Mouse (Mus musculus) embryonic facial prominence, embryonic 12.5 days (tissue): ENCODE results near the gene Rapgef6. TPM values are rescaled to one million over a fixed set of nuclear protein-coding genes. Genes with fewer than 3 reads are reported as not detected.

ENCODE experiments used
- ATAC-seq: fragments of 200-750 bp; cut with Nextera tagmentation; 2 replicates; pipeline ENCODE4 v1.8.0; 2017; ENCODE audit not compliant: insufficient number of reproducible peaks, insufficient read depth, low FRiP score, low TSS enrichment
- H3K27ac ChIP-seq: fragments of 300-500 bp; sonication (generic); 2 replicates; pipeline ENCODE4 v1.5.1; 2016; ENCODE audit warnings: mild to moderate bottlenecking
- H3K27me3 ChIP-seq: fragments of 300-500 bp; sonication (generic); 2 replicates; pipeline ENCODE4 v1.6.1; 2016; ENCODE audit warnings: mild to moderate bottlenecking, moderate library complexity
- H3K36me3 ChIP-seq: fragments of 300-500 bp; sonication (generic); 2 replicates; pipeline ENCODE4 v1.6.1; 2016; ENCODE audit warnings: mild to moderate bottlenecking
- H3K4me1 ChIP-seq: fragments of 300-500 bp; sonication (generic); 2 replicates; pipeline ENCODE4 v1.6.1; 2016
- H3K4me2 ChIP-seq: fragments of 300-500 bp; sonication (generic); replicated peaks from 2 replicates; pipeline ENCODE4 v1.6.1; 2016; ENCODE audit warnings: mild to moderate bottlenecking, moderate library complexity
- H3K4me3 ChIP-seq: fragments of 300-500 bp; sonication (generic); 2 replicates; pipeline ENCODE4 v1.5.1; 2016; ENCODE audit warnings: mild to moderate bottlenecking
- H3K9ac ChIP-seq: fragments of 300-500 bp; sonication (generic); 2 replicates; pipeline ENCODE4 v1.6.1; 2016; ENCODE audit warnings: mild to moderate bottlenecking, moderate library complexity
- H3K9me3 ChIP-seq: fragments of 300-500 bp; sonication (generic); 2 replicates; pipeline ENCODE4 v1.6.1; 2016; ENCODE audit warnings: mild to moderate bottlenecking, moderate library complexity
- WGBS: fragments of 180-500 bp; shearing (Covaris S2); methylation state at CpG from one replicate; pipeline ENCODE4 v1.1.7; 2016; 5-methylcytosine and 5-hydroxymethylcytosine counted together
- polyA plus RNA-seq: library from polyadenylated mRNA; unstranded; fragments of >200 nt; fragmentation: Nextera tagmentation; extraction: Ambion mirVana; gene quantifications from 2 replicates; pipeline ENCODE4 v1.2.1, GENCODE M21; 2016

Gene Rapgef6
- polyA plus RNA-seq, 1 experiment from 2014 or later, result 35.0 TPM

DNA sequence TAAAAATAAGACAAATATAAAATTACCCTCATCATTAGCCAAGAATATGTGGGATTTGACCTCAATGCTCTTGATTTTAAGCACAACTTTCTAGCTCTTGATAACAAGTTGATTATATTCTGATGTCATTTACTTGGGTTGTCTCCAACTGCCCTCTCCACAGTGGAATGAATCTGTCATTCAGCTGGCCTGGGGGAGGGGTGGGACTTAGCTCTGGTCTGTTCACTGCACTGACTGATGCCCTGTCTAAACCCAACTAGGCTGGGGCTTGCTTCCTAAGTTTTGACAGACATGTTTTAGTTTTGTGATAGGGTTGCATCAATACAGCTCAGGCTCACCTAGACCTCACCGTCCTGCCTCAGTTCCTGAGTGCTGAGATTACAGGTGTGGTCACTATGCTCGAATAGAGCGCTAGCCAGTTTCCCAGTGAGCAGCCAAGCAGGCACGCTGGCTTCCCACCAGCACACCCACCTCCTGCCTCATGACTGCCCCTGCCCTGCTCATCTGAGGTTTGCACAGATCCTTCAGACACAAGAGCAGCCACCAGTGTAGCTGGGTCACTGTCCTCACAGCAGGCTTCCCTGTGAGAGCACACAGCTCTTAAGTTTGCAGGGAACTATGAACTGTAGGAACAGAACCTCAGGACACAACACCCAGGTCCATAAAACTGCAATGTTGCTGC is 201.8 kb downstream of the Rapgef6 start:
- Histone ChIP-seq H3K27ac (no peak overlapping the region), H3K9me3 (no peaks in the 10 kb centered on the region), H3K36me3 (peaks cover 63% of the 10 kb centered on the region), H3K27me3 (no peaks in the 10 kb centered on the region), H3K4me2 (no peak overlapping the region), H3K4me1 (no peaks in the 10 kb centered on the region), H3K9ac (no peak overlapping the region), H3K4me3 (no peak overlapping the region)
- WGBS, result 91% methylated on average over 4 of the region's 4 CpGs
- no peak for ATAC-seq

DNA sequence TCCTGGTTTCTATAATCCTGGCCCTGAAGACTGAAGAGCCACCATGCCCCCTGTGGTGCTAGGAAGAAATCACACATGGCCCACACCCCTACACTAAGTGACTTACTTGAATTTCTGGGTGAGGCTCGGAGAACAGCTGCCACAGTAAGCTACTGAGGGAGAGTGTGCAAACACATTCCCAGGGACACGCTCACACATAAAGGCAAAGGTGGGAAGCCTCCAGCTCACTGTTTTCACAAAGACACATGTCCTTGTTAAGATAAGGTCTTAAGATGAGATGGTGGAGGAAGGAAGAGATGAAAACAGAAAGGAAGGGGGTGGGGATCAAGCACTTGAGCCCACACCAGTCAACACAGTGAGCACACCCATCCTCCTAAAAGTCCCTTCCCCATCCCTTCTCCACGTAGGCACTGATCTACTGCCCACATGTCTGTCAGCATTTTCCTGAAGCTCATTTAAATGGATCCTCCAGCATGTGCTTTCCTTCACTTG is 204.0 kb downstream of the Rapgef6 start:
- Histone ChIP-seq H3K27me3 (no peaks in the 10 kb centered on the region), H3K27ac (no peak overlapping the region), H3K4me1 (no peaks in the 10 kb centered on the region), H3K9ac (no peak overlapping the region), H3K36me3 (peaks cover 45% of the 10 kb centered on the region), H3K4me2 (no peak overlapping the region), H3K4me3 (no peak overlapping the region), H3K9me3 (no peaks in the 10 kb centered on the region)
- 88% methylated on average over 3 of the region's 3 CpGs for WGBS
- no peak for ATAC-seq

DNA sequence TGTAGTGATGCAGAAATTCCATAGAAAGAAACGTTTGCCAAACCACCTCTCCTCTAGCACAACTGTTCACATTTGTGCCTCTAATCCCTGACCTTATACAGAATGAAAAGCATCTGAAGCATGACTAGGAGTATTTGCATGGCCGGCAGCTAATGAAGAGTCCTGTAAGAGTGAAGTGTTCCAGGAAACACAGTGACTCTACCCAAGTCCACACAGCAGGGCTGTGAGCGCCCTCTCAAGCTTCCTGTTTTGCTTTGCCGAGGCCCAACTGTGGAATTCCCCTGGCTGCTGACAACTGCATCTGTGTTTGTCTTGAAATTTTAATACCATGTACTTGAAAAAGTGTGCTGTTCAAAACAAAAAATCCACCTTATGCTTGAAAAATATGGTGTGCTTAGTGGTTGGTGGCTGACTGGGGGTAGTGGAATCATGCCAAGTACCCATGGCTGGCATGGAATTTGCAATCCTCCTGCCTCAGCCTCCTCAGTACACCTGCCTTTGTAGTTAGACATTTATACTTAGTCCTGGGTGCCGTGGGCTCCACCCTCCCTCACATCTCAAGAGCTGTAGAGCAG is 204.8 kb downstream of the Rapgef6 start:
- H3K36me3 ChIP-seq, result peaks cover 38% of the 10 kb centered on the region
- no peak overlapping the region for H3K4me3 ChIP-seq
- no peak for ATAC-seq

DNA sequence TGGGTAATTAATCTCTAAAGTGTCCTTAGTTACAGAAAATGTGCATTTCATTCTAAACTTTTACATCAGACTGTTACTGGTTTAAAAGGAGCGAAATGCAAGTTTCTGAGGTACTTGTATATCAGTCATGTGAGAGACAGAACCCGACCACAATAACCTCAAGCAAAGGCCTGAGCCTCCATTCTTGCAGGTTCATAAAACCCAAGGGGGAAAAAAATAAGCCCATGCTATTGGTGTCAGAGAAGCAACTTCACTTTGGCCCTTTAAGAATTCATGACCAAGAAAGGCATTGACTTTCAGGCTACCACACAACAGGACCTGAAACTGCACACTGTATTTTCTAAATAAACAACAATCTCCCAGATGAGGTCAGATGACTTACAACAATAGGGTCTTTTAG is 205.7 kb downstream of the Rapgef6 start:
- H3K4me2 ChIP-seq, result no peak overlapping the region

More for the DNA sequence above, 204.8 kb downstream of the Rapgef6 start:
- Histone ChIP-seq H3K4me1 (no peaks in the 10 kb centered on the region), H3K9ac (no peak overlapping the region), H3K4me2 (no peak overlapping the region), H3K27me3 (no peaks in the 10 kb centered on the region), H3K9me3 (no peaks in the 10 kb centered on the region), H3K27ac (no peak overlapping the region)
- WGBS, result 74% methylated on average over 5 of the region's 5 CpGs

DNA sequence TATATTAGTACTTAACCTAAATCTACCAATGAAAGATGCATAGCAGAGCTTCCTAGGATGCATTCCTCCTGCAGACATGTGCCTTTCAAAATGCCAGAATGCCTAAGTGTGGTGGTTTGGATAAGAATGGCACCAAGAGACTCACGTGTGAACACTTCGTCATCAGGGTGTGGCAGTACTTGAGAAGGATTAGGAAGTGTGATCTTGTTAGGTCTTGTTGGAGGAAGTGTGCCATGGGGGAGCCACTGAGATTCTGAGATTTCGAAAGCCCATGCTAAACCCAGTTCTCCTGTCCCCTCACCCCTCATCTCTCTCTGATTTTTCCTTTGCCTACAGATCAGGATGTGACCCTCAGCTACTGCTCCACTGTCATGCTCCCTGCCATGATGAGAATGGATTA is 206.7 kb downstream of the Rapgef6 start:
- Histone ChIP-seq H3K27me3 (no peaks in the 10 kb centered on the region), H3K4me1 (no peaks in the 10 kb centered on the region), H3K27ac (no peak overlapping the region), H3K9me3 (no peaks in the 10 kb centered on the region), H3K4me3 (no peak overlapping the region), H3K36me3 (peaks cover 28% of the 10 kb centered on the region), H3K9ac (no peak overlapping the region), H3K4me2 (no peak overlapping the region)
- no peak for ATAC-seq
- WGBS, result 92% methylated on average over 3 of the region's 3 CpGs

More for the DNA sequence above, 205.7 kb downstream of the Rapgef6 start:
- H3K4me1 ChIP-seq, result no peaks in the 10 kb centered on the region
- no peak overlapping the region for H3K27ac ChIP-seq
- no peak overlapping the region for H3K4me3 ChIP-seq
- no peaks in the 10 kb centered on the region for H3K9me3 ChIP-seq
- H3K36me3 ChIP-seq, result peaks cover 29% of the 10 kb centered on the region
- H3K27me3 ChIP-seq, result no peaks in the 10 kb centered on the region
- no peak overlapping the region for H3K9ac ChIP-seq
- ATAC-seq, result no peak
- 89% methylated on average over 2 of the region's 2 CpGs for WGBS

DNA sequence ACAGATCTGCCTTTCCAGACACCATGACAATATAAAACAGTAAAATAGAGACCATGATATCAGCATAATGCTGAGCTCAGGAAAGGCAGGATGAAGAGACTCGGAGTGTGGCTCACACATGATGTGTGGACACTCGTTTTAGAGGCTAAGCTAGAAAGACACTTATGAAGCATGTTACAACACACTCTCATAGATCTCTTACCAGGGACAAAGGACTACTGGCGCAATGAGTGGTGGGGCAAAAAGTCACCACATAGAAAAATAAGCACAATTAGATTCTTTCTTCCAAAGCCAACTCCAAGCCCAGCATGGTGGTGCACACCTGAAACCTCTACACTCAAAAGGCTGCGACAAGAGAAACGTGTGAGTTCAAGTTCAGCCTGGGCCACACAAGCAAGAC is 208.3 kb downstream of the Rapgef6 start:
- no peak overlapping the region for H3K4me2 ChIP-seq
- no peaks in the 10 kb centered on the region for H3K4me1 ChIP-seq
- H3K4me3 ChIP-seq, result no peak overlapping the region
- H3K9me3 ChIP-seq, result no peaks in the 10 kb centered on the region
- H3K27me3 ChIP-seq, result no peaks in the 10 kb centered on the region
- WGBS, result 88% methylated on average over 5 of the region's 5 CpGs
- ATAC-seq, result no peak
- H3K27ac ChIP-seq, result no peak overlapping the region
- peaks cover 29% of the 10 kb centered on the region for H3K36me3 ChIP-seq
- no peak overlapping the region for H3K9ac ChIP-seq

DNA sequence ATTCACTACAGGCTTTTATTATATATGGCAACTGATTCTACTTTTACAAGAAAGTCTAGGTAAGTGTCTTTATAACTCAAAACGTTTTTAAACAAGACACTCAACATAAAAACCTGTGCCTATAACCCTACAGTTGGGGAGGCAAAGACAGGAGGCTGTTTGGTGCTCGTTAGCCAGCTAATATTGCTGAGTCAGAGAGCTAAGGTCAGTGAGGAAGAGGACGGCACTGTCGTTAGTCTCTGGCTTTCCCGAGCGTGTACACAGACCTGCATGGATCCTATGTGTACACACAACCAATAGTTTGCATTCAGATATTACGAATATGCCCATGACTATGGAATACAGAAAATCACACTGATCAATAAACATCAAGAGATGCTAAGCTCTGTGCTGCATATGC is 208.7 kb downstream of the Rapgef6 start:
- Histone ChIP-seq H3K4me2 (no peak overlapping the region), H3K9ac (no peak overlapping the region), H3K4me1 (no peaks in the 10 kb centered on the region), H3K9me3 (no peaks in the 10 kb centered on the region), H3K27me3 (no peaks in the 10 kb centered on the region), H3K4me3 (no peak overlapping the region), H3K36me3 (peaks cover 28% of the 10 kb centered on the region), H3K27ac (no peak overlapping the region)
- ATAC-seq, result no peak
- 87% methylated on average over 7 of the region's 7 CpGs for WGBS

DNA sequence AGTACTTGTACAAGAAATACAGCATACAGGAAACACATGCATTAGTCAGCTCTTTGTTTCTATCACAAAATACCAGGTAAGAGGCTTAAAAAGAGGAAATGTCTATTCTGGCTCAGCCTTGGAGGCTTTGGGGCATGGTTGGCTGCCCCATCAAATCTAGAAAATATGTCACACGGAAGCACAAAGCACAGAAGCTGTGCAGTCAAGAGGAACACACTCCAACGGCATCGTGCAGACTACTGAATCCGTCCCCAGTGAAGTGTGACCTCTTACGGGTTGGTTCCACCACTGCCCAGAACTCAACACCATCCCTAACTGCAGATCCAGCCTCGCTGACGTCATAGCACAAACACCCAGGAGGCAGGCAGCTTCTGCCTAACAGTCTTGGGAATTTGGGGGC is 210.9 kb downstream of the Rapgef6 start:
- Histone ChIP-seq H3K4me2 (no peak overlapping the region), H3K36me3 (peaks cover 19% of the 10 kb centered on the region), H3K4me3 (no peak overlapping the region), H3K9me3 (no peaks in the 10 kb centered on the region), H3K27me3 (no peaks in the 10 kb centered on the region), H3K27ac (no peak overlapping the region), H3K9ac (no peak overlapping the region), H3K4me1 (no peaks in the 10 kb centered on the region)
- 80% methylated on average over 7 of the region's 7 CpGs for WGBS
- ATAC-seq, result no peak

DNA sequence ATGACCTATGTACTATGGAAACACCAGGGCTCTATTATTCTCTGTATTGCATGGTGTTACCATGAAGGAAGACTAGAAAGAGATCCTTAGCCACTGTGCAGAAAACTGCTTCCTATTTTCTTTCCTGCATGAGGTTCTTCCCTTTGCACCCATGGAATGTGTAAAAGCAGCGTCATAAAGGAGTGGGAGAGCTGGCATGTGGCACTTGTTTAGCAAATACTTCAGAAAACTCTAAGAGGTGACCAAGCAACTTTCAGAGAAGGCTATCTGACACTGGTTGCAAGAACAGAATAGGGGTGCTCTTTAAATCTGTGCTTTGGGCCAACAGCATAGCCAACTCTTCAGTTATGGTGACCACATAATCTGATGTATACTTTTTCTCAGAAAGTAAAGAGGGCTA is 212.5 kb downstream of the Rapgef6 start:
- Histone ChIP-seq H3K9ac (no peak overlapping the region), H3K36me3 (peaks cover 30% of the 10 kb centered on the region), H3K27ac (no peak overlapping the region), H3K4me2 (no peak overlapping the region), H3K9me3 (no peaks in the 10 kb centered on the region), H3K27me3 (no peaks in the 10 kb centered on the region), H3K4me3 (no peak overlapping the region), H3K4me1 (no peaks in the 10 kb centered on the region)
- WGBS, result 85% methylated on average over 1 of the region's 1 CpGs
- no peak for ATAC-seq

DNA sequence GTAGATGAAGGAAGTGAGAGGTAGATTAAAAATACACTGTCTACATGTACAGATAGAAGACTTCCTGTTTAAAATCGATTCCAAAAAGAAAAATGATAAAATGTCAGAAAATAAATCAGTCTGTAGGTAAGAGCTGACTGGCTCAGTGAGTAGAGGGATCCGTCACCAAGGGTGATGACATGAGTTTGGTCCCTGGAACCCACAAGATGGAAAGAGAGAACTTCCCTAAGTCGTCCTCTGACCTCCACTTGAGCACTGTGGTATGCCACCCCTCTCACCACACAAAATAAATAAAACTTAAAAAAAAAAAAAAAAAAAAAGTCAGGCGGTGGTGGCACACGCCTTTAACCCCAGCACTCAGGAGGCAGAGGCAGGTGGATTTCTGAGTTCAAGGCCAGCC is 214.3 kb downstream of the Rapgef6 start:
- H3K4me3 ChIP-seq, result no peak overlapping the region
- H3K27ac ChIP-seq, result no peak overlapping the region
- WGBS, result 94% methylated on average over 4 of the region's 5 CpGs
- H3K4me1 ChIP-seq, result no peaks in the 10 kb centered on the region
- no peaks in the 10 kb centered on the region for H3K27me3 ChIP-seq
- H3K9ac ChIP-seq, result no peak overlapping the region
- peaks cover 38% of the 10 kb centered on the region for H3K36me3 ChIP-seq
- no peak overlapping the region for H3K4me2 ChIP-seq
- H3K9me3 ChIP-seq, result no peaks in the 10 kb centered on the region
- ATAC-seq, result no peak

DNA sequence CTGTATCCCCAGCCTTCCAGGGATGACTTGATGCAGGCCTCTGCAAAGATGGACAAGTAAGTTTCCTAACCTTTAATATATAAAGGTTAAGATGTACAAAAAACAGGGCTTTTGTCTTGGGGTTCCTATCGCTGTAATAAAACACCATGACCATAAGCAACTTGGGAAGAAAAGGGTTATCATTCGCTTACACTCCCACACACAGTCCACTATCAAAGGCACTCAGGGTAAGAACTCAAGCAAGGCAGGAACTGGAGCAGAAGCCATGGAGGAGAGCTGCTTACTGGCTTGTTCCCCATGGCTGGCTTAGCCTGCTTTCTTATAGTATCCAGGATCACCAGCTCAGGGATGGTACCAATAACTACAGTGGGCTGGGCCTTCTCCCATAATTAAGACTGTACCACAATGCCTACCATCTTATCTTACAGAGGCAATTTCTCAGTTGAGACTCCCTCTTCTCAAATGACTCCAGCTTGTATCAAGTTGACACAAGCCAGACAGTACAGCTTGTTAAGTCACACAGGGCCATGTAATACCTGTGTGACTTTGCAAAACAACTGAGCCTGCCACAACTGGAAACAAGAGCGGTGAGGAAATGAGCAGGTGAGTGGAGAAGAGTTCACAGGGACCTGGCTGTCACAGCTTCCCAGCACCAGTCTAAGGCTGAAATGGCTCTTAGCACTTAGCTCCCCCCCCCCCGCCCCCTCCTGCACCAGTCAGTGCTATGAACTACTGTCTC is 216.5 kb downstream of the Rapgef6 start:
- H3K36me3 ChIP-seq, result peaks cover 36% of the 10 kb centered on the region
- no peaks in the 10 kb centered on the region for H3K9me3 ChIP-seq
- WGBS, result 87% methylated on average over 4 of the region's 4 CpGs
- H3K27me3 ChIP-seq, result no peaks in the 10 kb centered on the region
- H3K27ac ChIP-seq, result no peak overlapping the region
- no peak for ATAC-seq
- no peak overlapping the region for H3K4me3 ChIP-seq
- H3K4me2 ChIP-seq, result no peak overlapping the region
- no peak overlapping the region for H3K9ac ChIP-seq
- no peaks in the 10 kb centered on the region for H3K4me1 ChIP-seq

DNA sequence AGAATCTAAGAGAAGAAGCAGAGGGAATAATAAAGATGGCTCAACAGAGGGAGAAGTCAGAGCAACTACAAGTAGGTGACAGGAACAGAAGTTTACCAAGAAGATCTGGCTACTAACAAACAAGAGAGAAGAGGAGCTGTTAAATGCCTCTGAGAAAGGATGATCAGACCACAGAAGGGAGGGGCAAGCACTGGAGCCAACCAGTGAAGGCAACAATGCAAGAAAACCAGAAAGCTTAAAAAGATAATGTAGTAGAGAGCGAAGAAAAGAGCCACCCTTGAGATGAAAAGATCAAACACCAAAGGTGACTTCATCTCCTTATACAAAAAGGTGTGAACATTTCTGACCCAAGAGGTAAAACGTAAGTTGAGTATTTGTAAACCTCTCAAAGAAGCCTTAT is 218.7 kb downstream of the Rapgef6 start:
- Histone ChIP-seq H3K4me2 (no peak overlapping the region), H3K4me3 (no peak overlapping the region), H3K4me1 (no peaks in the 10 kb centered on the region), H3K36me3 (peaks cover 26% of the 10 kb centered on the region), H3K9ac (no peak overlapping the region), H3K27ac (no peak overlapping the region), H3K27me3 (no peaks in the 10 kb centered on the region), H3K9me3 (no peaks in the 10 kb centered on the region)
- ATAC-seq, result no peak
- 94% methylated on average over 2 of the region's 2 CpGs for WGBS
